Mouse (Mus musculus): Measurements from ENCODE around the gene Wdr5. TPM values are rescaled to one million over a fixed set of nuclear protein-coding genes. Genes with fewer than 3 reads are reported as not detected.

Wdr5 gene
- polyA plus RNA-seq, 1 experiment: 46.9 TPM

DNA sequence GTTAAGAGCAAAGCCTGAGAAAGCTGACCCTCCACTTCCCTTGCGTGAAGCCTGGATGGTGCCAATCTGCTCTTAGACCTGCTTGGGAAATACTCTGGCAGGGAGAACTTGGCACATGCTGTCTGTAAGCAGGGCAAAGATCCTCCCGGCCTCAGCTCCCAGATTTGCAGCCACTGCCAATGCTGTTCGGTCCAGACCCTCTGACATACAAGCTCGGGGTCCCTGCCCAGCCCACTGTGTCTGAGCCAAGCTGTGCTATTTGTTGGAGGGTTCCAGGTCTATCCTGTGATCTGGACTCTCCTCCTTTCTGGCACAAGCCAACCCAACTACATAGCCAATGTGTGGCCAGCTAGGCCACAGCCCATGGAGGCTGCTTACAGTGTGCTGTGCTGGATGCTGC is 61.5 kb downstream of the Wdr5 start:
- no peaks in the 10 kb centered on the region for H3K36me3 ChIP-seq (ENCODE audit: control insufficient read depth, insufficient read depth)
- no peaks in the 10 kb centered on the region for H3K79me3 ChIP-seq (ENCODE audit: low read depth)
- TF ChIP-seq MYOD1 (IDR thresholded peaks at IDR 0.05; ENCODE audit: control insufficient read depth, insufficient read length, low read depth) (no peak), FOSL1 (IDR thresholded peaks at IDR 0.05; ENCODE audit: insufficient read depth, low read length, poor library complexity, severe bottlenecking) (no peak), MYOG (IDR thresholded peaks at IDR 0.05; ENCODE audit: control insufficient read depth, extremely low read depth, insufficient read length) (no peak), USF1 (IDR thresholded peaks at IDR 0.05; ENCODE audit: low read depth) (no peak), CEBPB (IDR thresholded peaks at IDR 0.05; ENCODE audit: low read depth) (no peak), CTCF (IDR thresholded peaks at IDR 0.05; ENCODE audit: control insufficient read depth, insufficient read depth, insufficient read length) (no peak), MAX (IDR thresholded peaks at IDR 0.05) (no peak)
- no peaks in the 10 kb centered on the region for H3K79me2 ChIP-seq (ENCODE audit: control insufficient read depth, insufficient read depth)
- H3K4me3 ChIP-seq (ENCODE audit: insufficient read depth, poor library complexity, severe bottlenecking): no peak overlapping the region
- peaks cover 24% of the 10 kb centered on the region for H3K27me3 ChIP-seq (ENCODE audit: control insufficient read depth, insufficient read depth, insufficient read length)
- no peak overlapping the region for H3ac ChIP-seq (ENCODE audit: control insufficient read depth, insufficient read length, low read depth)

DNA sequence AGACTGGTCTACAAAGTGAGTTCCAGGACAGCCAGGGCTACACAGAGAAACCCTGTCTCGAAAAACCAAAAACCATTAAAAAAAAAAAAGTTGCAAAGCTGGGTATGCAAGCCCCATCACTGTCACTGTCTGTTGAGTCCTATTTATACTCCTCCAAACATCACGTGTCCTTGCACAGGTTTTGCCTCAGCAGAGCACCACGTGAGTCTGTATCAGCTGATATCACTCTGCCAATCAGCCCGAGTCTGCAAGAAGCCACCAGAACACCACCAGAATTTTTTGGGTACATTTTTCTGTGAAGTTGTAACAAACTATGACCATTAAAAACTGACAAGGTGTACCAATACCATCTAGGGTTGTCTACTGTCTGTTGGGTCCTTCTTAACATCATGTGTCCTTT is 63.6 kb downstream of the Wdr5 start:
- H3ac ChIP-seq (ENCODE audit: control insufficient read depth, insufficient read length, low read depth): no peak overlapping the region
- H3K4me3 ChIP-seq (ENCODE audit: insufficient read depth, poor library complexity, severe bottlenecking): no peak overlapping the region
- TF ChIP-seq USF1 (IDR thresholded peaks at IDR 0.05; ENCODE audit: low read depth): peak; percentile 7
- no peak for TF ChIP-seq MAX (IDR thresholded peaks at IDR 0.05)
- H3K79me3 ChIP-seq (ENCODE audit: low read depth): no peaks in the 10 kb centered on the region
- no peaks in the 10 kb centered on the region for H3K36me3 ChIP-seq (ENCODE audit: control insufficient read depth, insufficient read depth)
- H3K27me3 ChIP-seq (ENCODE audit: control insufficient read depth, insufficient read depth, insufficient read length): peaks cover 35% of the 10 kb centered on the region
- no peaks in the 10 kb centered on the region for H3K79me2 ChIP-seq (ENCODE audit: control insufficient read depth, insufficient read depth)

DNA sequence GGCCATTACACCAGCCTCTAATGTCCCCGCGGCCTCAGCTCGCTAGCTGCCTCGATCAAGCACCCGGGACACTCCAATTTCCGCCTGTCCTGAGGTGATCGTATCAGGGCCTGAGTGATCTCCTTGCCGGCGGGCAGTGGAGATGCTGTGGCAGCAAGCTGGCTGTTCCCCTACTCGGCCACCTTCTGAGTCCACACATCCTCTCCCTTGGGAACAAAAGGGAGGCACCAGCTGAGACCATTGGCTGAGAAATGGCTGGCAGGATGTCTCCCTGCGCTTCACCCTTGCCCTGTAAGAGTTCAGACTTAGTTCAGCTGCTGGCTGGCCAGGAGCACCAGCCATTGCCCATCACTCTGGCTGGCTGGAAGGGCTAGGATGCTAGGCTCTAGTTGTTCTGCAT is 67.2 kb downstream of the Wdr5 start:
- no peaks in the 10 kb centered on the region for H3K79me3 ChIP-seq (ENCODE audit: low read depth)
- H3ac ChIP-seq (ENCODE audit: control insufficient read depth, insufficient read length, low read depth): no peak overlapping the region
- TF ChIP-seq CEBPB (IDR thresholded peaks at IDR 0.05; ENCODE audit: low read depth): no peak
- H3K4me3 ChIP-seq (ENCODE audit: insufficient read depth, poor library complexity, severe bottlenecking): no peak overlapping the region
- peaks cover 21% of the 10 kb centered on the region for H3K27me3 ChIP-seq (ENCODE audit: control insufficient read depth, insufficient read depth, insufficient read length)
- H3K36me3 ChIP-seq (ENCODE audit: control insufficient read depth, insufficient read depth): no peaks in the 10 kb centered on the region
- no peaks in the 10 kb centered on the region for H3K79me2 ChIP-seq (ENCODE audit: control insufficient read depth, insufficient read depth)

DNA sequence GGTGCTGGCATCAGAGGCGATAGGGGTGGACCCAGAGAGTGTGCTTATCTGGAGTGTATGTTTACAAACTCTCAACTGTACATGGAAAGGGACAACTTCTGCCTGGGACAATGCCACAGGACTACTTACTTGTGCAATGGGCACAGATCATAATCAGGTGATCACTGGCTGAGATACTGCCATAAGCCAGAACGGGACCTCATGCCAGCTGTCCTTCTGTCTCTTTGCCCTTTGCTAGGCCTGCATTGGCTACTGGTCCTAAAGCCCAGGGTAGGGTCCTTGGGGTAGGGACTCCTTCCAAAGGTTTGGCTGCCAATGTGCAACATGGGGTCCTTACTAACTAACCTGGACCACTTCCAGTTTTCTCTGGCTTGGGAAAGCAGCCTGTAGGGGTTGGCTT is 68.1 kb downstream of the Wdr5 start:
- Histone ChIP-seq H3ac (ENCODE audit: control insufficient read depth, insufficient read length, low read depth) (no peak overlapping the region), H3K79me3 (ENCODE audit: low read depth) (no peaks in the 10 kb centered on the region), H3K27me3 (ENCODE audit: control insufficient read depth, insufficient read depth, insufficient read length) (peaks cover 21% of the 10 kb centered on the region), H3K4me3 (ENCODE audit: insufficient read depth, poor library complexity, severe bottlenecking) (no peak overlapping the region), H3K79me2 (ENCODE audit: control insufficient read depth, insufficient read depth) (no peaks in the 10 kb centered on the region), H3K36me3 (ENCODE audit: control insufficient read depth, insufficient read depth) (no peaks in the 10 kb centered on the region)
- TF ChIP-seq FOSL1 (IDR thresholded peaks at IDR 0.05; ENCODE audit: insufficient read depth, low read length, poor library complexity, severe bottlenecking) (no peak), USF1 (IDR thresholded peaks at IDR 0.05; ENCODE audit: low read depth) (no peak), MYOD1 (IDR thresholded peaks at IDR 0.05; ENCODE audit: control insufficient read depth, insufficient read length, low read depth) (no peak), MAX (IDR thresholded peaks at IDR 0.05) (no peak), MYOG (IDR thresholded peaks at IDR 0.05; ENCODE audit: control insufficient read depth, extremely low read depth, insufficient read length) (no peak), CEBPB (IDR thresholded peaks at IDR 0.05; ENCODE audit: low read depth) (no peak), CTCF (IDR thresholded peaks at IDR 0.05; ENCODE audit: control insufficient read depth, insufficient read depth, insufficient read length) (no peak)

DNA sequence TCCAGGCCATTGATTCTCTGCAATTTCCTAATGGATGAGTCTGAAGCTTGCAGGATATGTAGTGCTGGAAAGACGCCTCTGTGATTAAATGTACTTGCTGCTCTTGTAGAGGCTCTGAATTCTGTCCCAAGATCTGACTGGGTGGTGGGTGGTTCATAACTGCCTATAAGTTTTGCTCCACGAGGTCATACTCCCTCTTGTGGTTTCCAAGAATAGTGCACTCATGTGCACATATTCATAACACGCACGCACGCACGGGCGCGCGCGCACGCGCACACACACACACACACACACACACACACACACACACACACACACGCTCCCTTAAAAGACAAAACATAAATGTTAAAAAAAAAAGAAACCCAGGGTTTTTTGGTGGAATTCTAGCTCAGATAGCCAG is 69.6 kb downstream of the Wdr5 start:
- no peak overlapping the region for H3K4me3 ChIP-seq (ENCODE audit: insufficient read depth, poor library complexity, severe bottlenecking)
- H3K79me3 ChIP-seq (ENCODE audit: low read depth): no peaks in the 10 kb centered on the region
- H3K36me3 ChIP-seq (ENCODE audit: control insufficient read depth, insufficient read depth): no peaks in the 10 kb centered on the region
- no peak overlapping the region for H3ac ChIP-seq (ENCODE audit: control insufficient read depth, insufficient read length, low read depth)
- no peaks in the 10 kb centered on the region for H3K79me2 ChIP-seq (ENCODE audit: control insufficient read depth, insufficient read depth)
- peaks cover 22% of the 10 kb centered on the region for H3K27me3 ChIP-seq (ENCODE audit: control insufficient read depth, insufficient read depth, insufficient read length)
- TF ChIP-seq USF1 (IDR thresholded peaks at IDR 0.05; ENCODE audit: low read depth): no peak
- no peak for TF ChIP-seq MYOG (IDR thresholded peaks at IDR 0.05; ENCODE audit: control insufficient read depth, extremely low read depth, insufficient read length)
- no peak for TF ChIP-seq CEBPB (IDR thresholded peaks at IDR 0.05; ENCODE audit: low read depth)

Other genes starting within 250 kb of the Wdr5 start
- gene Vav2, start 88.1 kb upstream of the Wdr5 start, polyA plus RNA-seq (2012; fragmentation: generic; extraction: Trizol): 13.0 TPM
- gene Brd3os, start 72.8 kb upstream of the Wdr5 start, polyA plus RNA-seq (2012; fragmentation: generic; extraction: Trizol): 5.5 TPM
- gene Brd3, start 7.5 kb upstream of the Wdr5 start, polyA plus RNA-seq (2012; fragmentation: generic; extraction: Trizol): 21.6 TPM
- gene Rxra, start 161.3 kb downstream of the Wdr5 start, polyA plus RNA-seq (2012; fragmentation: generic; extraction: Trizol): 14.1 TPM

Measured in C2C12 (cell line).